Mouse (Mus musculus): ENCODE data around the gene Mylpf.

- TF ChIP-seq CTCF (IDR thresholded peaks at IDR 0.05): no peak
- TF ChIP-seq POLR2A (IDR thresholded peaks at IDR 0.05; ENCODE audit: insufficient read depth, low read depth, low read length): no peak
- no peak for TF ChIP-seq EP300 (IDR thresholded peaks at IDR 0.05; ENCODE audit: insufficient read depth, low read depth, low read length)
Measured at GRCm38 (mm10) chr7:127225147-127225995, 16.7 kb downstream of the Mylpf start.
